Mouse (Mus musculus): ENCODE results near the gene Samd13. TPM values are rescaled to one million over a fixed set of nuclear protein-coding genes. Genes with fewer than 3 reads are reported as not detected.

Samd13 gene
- polyA plus RNA-seq, 1 experiment from 2014 or later: 1.2 TPM

GRCm38 (mm10) chr3:146611821-146612220, 73.6 kb downstream of the Samd13 start:
- Histone ChIP-seq H3K27ac (replicated peaks) (no peak overlapping the region), H3K4me3 (replicated peaks) (no peak overlapping the region), H3K9ac (no peak overlapping the region), H3K36me3 (no peaks in the 10 kb centered on the region), H3K4me2 (replicated peaks) (no peak overlapping the region), H3K4me1 (no peaks in the 10 kb centered on the region), H3K27me3 (no peaks in the 10 kb centered on the region), H3K9me3 (replicated peaks) (no peaks in the 10 kb centered on the region)
- ATAC-seq (ENCODE audit: insufficient number of reproducible peaks, low FRiP score, low TSS enrichment, low read depth): no peak
- WGBS: 58% methylated on average over 4 of the region's 4 CpGs

- Histone ChIP-seq H3K4me1 (no peaks in the 10 kb centered on the region), H3K9ac (no peak overlapping the region), H3K36me3 (no peaks in the 10 kb centered on the region), H3K4me3 (replicated peaks) (no peak overlapping the region), H3K27ac (replicated peaks) (no peak overlapping the region), H3K27me3 (no peaks in the 10 kb centered on the region), H3K4me2 (replicated peaks) (no peak overlapping the region), H3K9me3 (replicated peaks) (no peaks in the 10 kb centered on the region)
- WGBS: 75% methylated on average over 4 of the region's 4 CpGs
- no peak for ATAC-seq (ENCODE audit: insufficient number of reproducible peaks, low FRiP score, low TSS enrichment, low read depth)
These were observed 74.1 kb downstream of the Samd13 start for GRCm38 (mm10) chr3:146611261-146611660.

- Histone ChIP-seq H3K4me2 (replicated peaks) (no peak overlapping the region), H3K9ac (no peak overlapping the region), H3K27ac (replicated peaks) (no peak overlapping the region), H3K9me3 (replicated peaks) (no peaks in the 10 kb centered on the region), H3K36me3 (no peaks in the 10 kb centered on the region), H3K27me3 (no peaks in the 10 kb centered on the region), H3K4me1 (no peaks in the 10 kb centered on the region), H3K4me3 (replicated peaks) (no peak overlapping the region)
- WGBS: 83% methylated on average over 10 of the region's 10 CpGs
- no peak for ATAC-seq (ENCODE audit: insufficient number of reproducible peaks, low FRiP score, low TSS enrichment, low read depth)
These were observed 75.1 kb downstream of the Samd13 start for GRCm38 (mm10) chr3:146610322-146610721.

GRCm38 (mm10) chr3:146607368-146607767, 78.0 kb downstream of the Samd13 start:
- Histone ChIP-seq H3K27ac (replicated peaks) (no peak overlapping the region), H3K4me2 (replicated peaks) (no peak overlapping the region), H3K27me3 (no peaks in the 10 kb centered on the region), H3K4me1 (no peaks in the 10 kb centered on the region), H3K9me3 (replicated peaks) (no peaks in the 10 kb centered on the region), H3K36me3 (no peaks in the 10 kb centered on the region), H3K4me3 (replicated peaks) (no peak overlapping the region), H3K9ac (no peak overlapping the region)
- ATAC-seq (ENCODE audit: insufficient number of reproducible peaks, low FRiP score, low TSS enrichment, low read depth): no peak
- 44% methylated on average over 1 of the region's 1 CpGs for WGBS

GRCm38 (mm10) chr3:146604647-146605046, 80.7 kb downstream of the Samd13 start:
- 83% methylated on average over 9 of the region's 9 CpGs for WGBS
- no peak overlapping the region for H3K4me3 ChIP-seq (replicated peaks)
- no peak overlapping the region for H3K4me2 ChIP-seq (replicated peaks)
- H3K9me3 ChIP-seq (replicated peaks): no peaks in the 10 kb centered on the region
- H3K27ac ChIP-seq (replicated peaks): no peak overlapping the region
- H3K36me3 ChIP-seq: no peaks in the 10 kb centered on the region
- ATAC-seq (ENCODE audit: insufficient number of reproducible peaks, low FRiP score, low TSS enrichment, low read depth): no peak
- H3K27me3 ChIP-seq: no peaks in the 10 kb centered on the region
- no peak overlapping the region for H3K9ac ChIP-seq
- no peaks in the 10 kb centered on the region for H3K4me1 ChIP-seq

- no peak for ATAC-seq (ENCODE audit: insufficient number of reproducible peaks, low FRiP score, low TSS enrichment, low read depth)
- no peaks in the 10 kb centered on the region for H3K36me3 ChIP-seq
- H3K4me2 ChIP-seq (replicated peaks): no peak overlapping the region
- H3K9me3 ChIP-seq (replicated peaks): no peaks in the 10 kb centered on the region
- H3K4me1 ChIP-seq: no peaks in the 10 kb centered on the region
- no peak overlapping the region for H3K4me3 ChIP-seq (replicated peaks)
- H3K27me3 ChIP-seq: no peaks in the 10 kb centered on the region
- H3K9ac ChIP-seq: no peak overlapping the region
- no peak overlapping the region for H3K27ac ChIP-seq (replicated peaks)
- 94% methylated on average over 3 of the region's 3 CpGs for WGBS
These were observed 82.9 kb downstream of the Samd13 start for GRCm38 (mm10) chr3:146602531-146602930.

GRCm38 (mm10) chr3:146601205-146601604, 84.2 kb downstream of the Samd13 start:
- Histone ChIP-seq H3K4me1 (no peaks in the 10 kb centered on the region), H3K36me3 (no peaks in the 10 kb centered on the region), H3K27ac (replicated peaks) (no peak overlapping the region), H3K4me3 (replicated peaks) (no peak overlapping the region), H3K9ac (no peak overlapping the region), H3K9me3 (replicated peaks) (no peaks in the 10 kb centered on the region), H3K4me2 (replicated peaks) (no peak overlapping the region), H3K27me3 (no peaks in the 10 kb centered on the region)
- 85% methylated on average over 2 of the region's 2 CpGs for WGBS
- ATAC-seq (ENCODE audit: insufficient number of reproducible peaks, low FRiP score, low TSS enrichment, low read depth): no peak

GRCm38 (mm10) chr3:146599198-146599900, 86.0 kb downstream of the Samd13 start:
- Histone ChIP-seq H3K4me2 (replicated peaks) (no peak overlapping the region), H3K27me3 (no peaks in the 10 kb centered on the region), H3K4me3 (replicated peaks) (no peak overlapping the region), H3K27ac (replicated peaks) (no peak overlapping the region), H3K9me3 (replicated peaks) (no peaks in the 10 kb centered on the region), H3K4me1 (no peaks in the 10 kb centered on the region), H3K36me3 (no peaks in the 10 kb centered on the region), H3K9ac (no peak overlapping the region)
- ATAC-seq (ENCODE audit: insufficient number of reproducible peaks, low FRiP score, low TSS enrichment, low read depth): no peak
- WGBS: 82% methylated on average over 6 of the region's 6 CpGs

GRCm38 (mm10) chr3:146598411-146598810, 87.0 kb downstream of the Samd13 start:
- no peak overlapping the region for H3K9ac ChIP-seq
- no peaks in the 10 kb centered on the region for H3K27me3 ChIP-seq
- H3K9me3 ChIP-seq (replicated peaks): no peaks in the 10 kb centered on the region
- H3K27ac ChIP-seq (replicated peaks): no peak overlapping the region
- H3K4me3 ChIP-seq (replicated peaks): no peak overlapping the region
- H3K4me1 ChIP-seq: no peaks in the 10 kb centered on the region
- ATAC-seq (ENCODE audit: insufficient number of reproducible peaks, low FRiP score, low TSS enrichment, low read depth): no peak
- 63% methylated on average over 6 of the region's 6 CpGs for WGBS
- no peaks in the 10 kb centered on the region for H3K36me3 ChIP-seq
- no peak overlapping the region for H3K4me2 ChIP-seq (replicated peaks)

GRCm38 (mm10) chr3:146596864-146597263, 88.5 kb downstream of the Samd13 start:
- no peak overlapping the region for H3K9ac ChIP-seq
- no peak overlapping the region for H3K4me2 ChIP-seq (replicated peaks)
- no peaks in the 10 kb centered on the region for H3K27me3 ChIP-seq
- H3K4me3 ChIP-seq (replicated peaks): no peak overlapping the region
- H3K9me3 ChIP-seq (replicated peaks): no peaks in the 10 kb centered on the region
- H3K4me1 ChIP-seq: no peaks in the 10 kb centered on the region
- H3K36me3 ChIP-seq: no peaks in the 10 kb centered on the region
- ATAC-seq (ENCODE audit: insufficient number of reproducible peaks, low FRiP score, low TSS enrichment, low read depth): no peak
- H3K27ac ChIP-seq (replicated peaks): no peak overlapping the region
- WGBS: 86% methylated on average over 7 of the region's 7 CpGs

- WGBS: 82% methylated on average over 8 of the region's 8 CpGs
These were observed 89.0 kb downstream of the Samd13 start for GRCm38 (mm10) chr3:146596387-146596786.

GRCm38 (mm10) chr3:146595440-146595839, 90.0 kb downstream of the Samd13 start:
- Histone ChIP-seq H3K9ac (no peak overlapping the region), H3K9me3 (replicated peaks) (no peaks in the 10 kb centered on the region), H3K36me3 (no peaks in the 10 kb centered on the region), H3K4me3 (replicated peaks) (no peak overlapping the region), H3K4me2 (replicated peaks) (no peak overlapping the region), H3K27ac (replicated peaks) (no peak overlapping the region), H3K27me3 (no peaks in the 10 kb centered on the region), H3K4me1 (no peaks in the 10 kb centered on the region)
- 88% methylated on average over 6 of the region's 6 CpGs for WGBS
- ATAC-seq (ENCODE audit: insufficient number of reproducible peaks, low FRiP score, low TSS enrichment, low read depth): no peak

More at GRCm38 (mm10) chr3:146596387-146596786, 89.0 kb downstream of the Samd13 start:
- H3K27ac ChIP-seq (replicated peaks): no peak overlapping the region
- H3K36me3 ChIP-seq: no peaks in the 10 kb centered on the region
- no peaks in the 10 kb centered on the region for H3K4me1 ChIP-seq
- H3K4me3 ChIP-seq (replicated peaks): no peak overlapping the region
- no peaks in the 10 kb centered on the region for H3K9me3 ChIP-seq (replicated peaks)
- H3K27me3 ChIP-seq: no peaks in the 10 kb centered on the region
- ATAC-seq (ENCODE audit: insufficient number of reproducible peaks, low FRiP score, low TSS enrichment, low read depth): no peak
- H3K9ac ChIP-seq: no peak overlapping the region
- H3K4me2 ChIP-seq (replicated peaks): no peak overlapping the region

Measured in embryonic facial prominence, embryonic 15.5 days (tissue).